Mouse (Mus musculus) liver, embryonic 14.5 days (tissue): ENCODE results near the gene Drosha.

Source experiments
- CTCF ChIP-seq: IDR thresholded peaks from 2 replicates; pipeline ENCODE4 v1.5.1; 2016; ENCODE audit warnings: antibody characterized with exemption, low read depth, control low read depth
- EP300 ChIP-seq: IDR thresholded peaks from 2 replicates; pipeline ENCODE4 v1.6.1; 2016; ENCODE audit warnings: antibody characterized with exemption, low read depth

DNA sequence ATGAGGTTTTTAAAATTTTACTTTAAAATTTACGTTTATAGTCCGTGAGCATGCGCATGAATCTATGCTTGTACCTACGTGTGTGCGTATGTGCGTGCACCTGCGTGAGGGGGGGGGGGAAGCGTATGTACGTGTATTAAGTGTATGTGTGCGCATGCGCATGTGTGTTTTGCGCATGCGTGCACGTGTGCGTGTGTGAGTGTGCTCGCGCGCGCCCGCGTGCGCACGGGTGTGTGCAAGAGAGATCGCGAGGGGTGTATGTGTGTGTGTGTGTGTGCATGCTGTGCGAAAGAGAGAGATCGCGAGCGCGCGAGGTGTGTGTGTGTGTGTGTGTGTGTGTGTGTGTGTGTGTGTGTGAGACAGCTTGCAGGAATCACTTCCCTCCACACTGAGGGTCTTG, 8.8 kb downstream of the Drosha start:
- TF ChIP-seq CTCF (no peak), EP300 (no peak)
